Mouse (Mus musculus) neutrophil, adult 5-6 weeks (primary cell): ENCODE measurements around the gene CK137956. TPM values are rescaled to one million over a fixed set of nuclear protein-coding genes. Genes with fewer than 3 reads are reported as not detected.

Experiments used
- ATAC-seq: fragments of 151-379, 151-347 bp; 2 replicates; pipeline ENCODE4 v1.8.0; 2017; ENCODE audit warnings: mild to moderate bottlenecking, moderate TSS enrichment; ENCODE audit not compliant: insufficient number of reproducible peaks, poor library complexity, low FRiP score, severe bottlenecking; ENCODE audit errors: extremely low read depth
- total RNA-seq: library from RNA; stranded (forward); fragments of 200-1000 nt; gene quantifications from 2 replicates; pipeline ENCODE4 v1.2.3, GENCODE M21; 2017

The CK137956 gene
- total RNA-seq: not detected in 2 replicates

- ATAC-seq: no peak
These were observed at the start of gene CK137956 for GRCm38 (mm10) chr4:127970901-127971868. CK137956 (minus strand) TSS chr4:127970951.

GRCm38 (mm10) chr4:128019465-128019864 is 48.7 kb upstream of the CK137956 start:
- ATAC-seq: no peak

GRCm38 (mm10) chr4:128004797-128005452 is 34.2 kb upstream of the CK137956 start:
- ATAC-seq: no peak

GRCm38 (mm10) chr4:128002638-128003101 is 31.9 kb upstream of the CK137956 start:
- ATAC-seq: no peak

- no peak for ATAC-seq
These were observed 28.5 kb upstream of the CK137956 start for GRCm38 (mm10) chr4:127999281-127999680.

GRCm38 (mm10) chr4:127989347-127989995 is 18.7 kb upstream of the CK137956 start:
- ATAC-seq: no peak

GRCm38 (mm10) chr4:127988526-127989180 is 17.9 kb upstream of the CK137956 start:
- ATAC-seq: no peak

GRCm38 (mm10) chr4:127987784-127988455 is 17.2 kb upstream of the CK137956 start, which contains the start of gene Csmd2:
Csmd2 (plus strand) TSS chr4:127987857.
- no peak for ATAC-seq

GRCm38 (mm10) chr4:127987270-127987669 is 16.5 kb upstream of the CK137956 start:
- no peak for ATAC-seq

GRCm38 (mm10) chr4:127986491-127987075 is 15.8 kb upstream of the CK137956 start:
- ATAC-seq: no peak

GRCm38 (mm10) chr4:127985874-127986273 is 15.1 kb upstream of the CK137956 start:
- no peak for ATAC-seq

- no peak for ATAC-seq
These were observed 13.7 kb upstream of the CK137956 start for GRCm38 (mm10) chr4:127984426-127984825.

- ATAC-seq: no peak
These were observed 10.4 kb upstream of the CK137956 start for GRCm38 (mm10) chr4:127981125-127981524.

GRCm38 (mm10) chr4:127972976-127973375 is 2.2 kb upstream of the CK137956 start:
- no peak for ATAC-seq

GRCm38 (mm10) chr4:127970018-127970421 is 731 bp downstream of the CK137956 start:
- no peak for ATAC-seq

GRCm38 (mm10) chr4:127969101-127969500 is 1.6 kb downstream of the CK137956 start:
- ATAC-seq: no peak

- ATAC-seq: no peak
These were observed 17.6 kb downstream of the CK137956 start for GRCm38 (mm10) chr4:127953006-127953710.
